Mouse (Mus musculus): ENCODE results near the gene Ugt8a.

The Ugt8a gene

GRCm38 (mm10) chr3:125874371-125874770, 64.0 kb downstream of the Ugt8a start:
- no peak for DNase-seq (ENCODE audit: inconsistent age in 2 of 2, low spot score in 1 of 2)

GRCm38 (mm10) chr3:125869873-125870272, 68.5 kb downstream of the Ugt8a start:
- DNase-seq (ENCODE audit: inconsistent age in 2 of 2, low spot score in 1 of 2): no peak

GRCm38 (mm10) chr3:125861601-125862000, 76.8 kb downstream of the Ugt8a start:
- no peak for DNase-seq (ENCODE audit: inconsistent age in 2 of 2, low spot score in 1 of 2)

GRCm38 (mm10) chr3:125849163-125849872, 89.1 kb downstream of the Ugt8a start:
- DNase-seq (ENCODE audit: inconsistent age in 2 of 2, low spot score in 1 of 2): peak in 1 of 2 experiments; percentile 67

GRCm38 (mm10) chr3:125828051-125828450, 110.4 kb downstream of the Ugt8a start:
- no peak for DNase-seq (ENCODE audit: inconsistent age in 2 of 2, low spot score in 1 of 2)

- DNase-seq (ENCODE audit: inconsistent age in 2 of 2, low spot score in 1 of 2): peak in 1 of 2 experiments; percentile 27
Measured at GRCm38 (mm10) chr3:125827256-125827655, 111.2 kb downstream of the Ugt8a start.

- DNase-seq (ENCODE audit: inconsistent age in 2 of 2, low spot score in 1 of 2): no peak
Measured at GRCm38 (mm10) chr3:125819741-125820140, 118.7 kb downstream of the Ugt8a start.

Data from adrenal gland, adult (tissue).